Mouse (Mus musculus) liver, postnatal 0 days (tissue): ENCODE data around the gene Rpp40.

Experiments used
- CTCF ChIP-seq: sonication (generic); IDR thresholded peaks from 2 replicates; pipeline ENCODE4 v1.5.1; 2016; ENCODE audit warnings: antibody characterized with exemption, low read depth
- EP300 ChIP-seq: IDR thresholded peaks from 2 replicates; pipeline ENCODE4 v1.6.1; 2016; ENCODE audit warnings: antibody characterized with exemption, low read depth, mild to moderate bottlenecking

- TF ChIP-seq CTCF: no peak
- TF ChIP-seq EP300: no peak
Measured at GRCm38 (mm10) chr13:35852851-35853575, 53.1 kb downstream of the Rpp40 start.
